Mouse (Mus musculus) forebrain, postnatal 0 days (tissue): ENCODE data around the gene Nhsl1. TPM values are rescaled to one million over a fixed set of nuclear protein-coding genes. Genes with fewer than 3 reads are reported as not detected.

Experiments
- ATAC-seq: fragments of 200-750 bp; cut with Nextera tagmentation; 2 replicates; pipeline ENCODE4 v1.8.0; 2017; ENCODE audit warnings: mild to moderate bottlenecking, moderate library complexity
- DNase-seq: peaks from one replicate; pipeline ENCODE4 v3.0.0-alpha.2; 2015
- H3K27ac ChIP-seq: fragments of 300-500 bp; sonication (generic); 2 replicates; pipeline ENCODE4 v1.5.1; 2014; ENCODE audit warnings: low read depth, mild to moderate bottlenecking, antibody characterized with exemption, low read length, moderate library complexity, mixed read lengths
- H3K27me3 ChIP-seq: fragments of 300-500 bp; sonication (generic); 2 replicates; pipeline ENCODE4 v1.6.1; 2014; ENCODE audit warnings: mild to moderate bottlenecking, low read length, mixed read lengths; ENCODE audit not compliant: insufficient read depth
- H3K36me3 ChIP-seq: fragments of 300-500 bp; sonication (generic); 2 replicates; pipeline ENCODE4 v1.6.1; 2014; ENCODE audit warnings: mild to moderate bottlenecking, moderate library complexity; ENCODE audit not compliant: insufficient read depth
- H3K4me1 ChIP-seq: fragments of 300-500 bp; sonication (generic); 2 replicates; pipeline ENCODE4 v1.6.1; 2014; ENCODE audit warnings: antibody characterized with exemption; ENCODE audit not compliant: insufficient read depth
- H3K4me2 ChIP-seq: fragments of 300-500 bp; sonication (generic); 2 replicates; pipeline ENCODE4 v1.6.1; 2014; ENCODE audit warnings: low read depth, mild to moderate bottlenecking, moderate library complexity
- H3K4me3 ChIP-seq: fragments of 300-500 bp; sonication (generic); 2 replicates; pipeline ENCODE4 v1.5.1; 2014; ENCODE audit warnings: low read depth, low read length, mixed read lengths
- H3K9ac ChIP-seq: fragments of 300-500 bp; sonication (generic); 2 replicates; pipeline ENCODE4 v1.6.1; 2014; ENCODE audit warnings: mild to moderate bottlenecking
- H3K9me3 ChIP-seq: fragments of 300-500 bp; sonication (generic); 2 replicates; pipeline ENCODE4 v1.6.1; 2016; ENCODE audit warnings: low read length
- CTCF ChIP-seq: sonication (generic); IDR thresholded peaks from 2 replicates; pipeline ENCODE4 v1.5.1; 2016; ENCODE audit warnings: antibody characterized with exemption, control low read depth, low read depth
- WGBS: fragments of 180-500 bp; shearing (Covaris S2); extraction: QIAGEN DNeasy Blood & Tissue Kit; methylation state at CpG from one replicate; pipeline ENCODE4 v1.1.7; 2014; 5-methylcytosine and 5-hydroxymethylcytosine counted together
- polyA plus RNA-seq: library from polyadenylated mRNA; unstranded; fragments of >200 nt; fragmentation: Nextera tagmentation; extraction: Ambion mirVana; gene quantifications from 2 replicates; pipeline ENCODE4 v1.2.1, GENCODE M21; 2015
- total RNA-seq: library from RNA; depleted of rRNA; stranded (reverse); fragments of >200 nt; gene quantifications from 2 replicates; pipeline ENCODE4 v1.2.3, GENCODE M21; 2014

Nhsl1 gene
- total and polyA plus RNA-seq, 2 experiments from 2014 or later: 8.9 to 22.0 TPM

GRCm38 (mm10) chr10:18393740-18394139 is 75.0 kb downstream of the Nhsl1 start:
- Histone ChIP-seq H3K9me3 (no peaks in the 10 kb centered on the region), H3K4me3 (no peak overlapping the region), H3K9ac (no peak overlapping the region), H3K27ac (no peak overlapping the region), H3K4me1 (no peaks in the 10 kb centered on the region; the same call in none of the 2 replicates), H3K4me2 (no peak overlapping the region), H3K36me3 (no peaks in the 10 kb centered on the region), H3K27me3 (no peaks in the 10 kb centered on the region; the same call in 1 of the 2 replicates)
- ATAC-seq: no peak
- peak; percentile 47 for DNase-seq
- 51% methylated on average over 3 of the region's 3 CpGs for WGBS
- TF ChIP-seq CTCF: peak; percentile 64

- no peak for TF ChIP-seq CTCF
Measured at GRCm38 (mm10) chr10:18394270-18394669, 75.5 kb downstream of the Nhsl1 start.

GRCm38 (mm10) chr10:18400089-18400644 is 81.4 kb downstream of the Nhsl1 start:
- ATAC-seq (no peak), DNase-seq (no peak)
- Histone ChIP-seq H3K9ac (no peak overlapping the region), H3K4me3 (no peak overlapping the region), H3K4me2 (no peak overlapping the region), H3K27me3 (no peaks in the 10 kb centered on the region; the same call in 1 of the 2 replicates), H3K9me3 (no peaks in the 10 kb centered on the region), H3K27ac (no peak overlapping the region), H3K4me1 (no peaks in the 10 kb centered on the region), H3K36me3 (no peaks in the 10 kb centered on the region)
- WGBS: 72% methylated on average over 7 of the region's 7 CpGs
- no peak for TF ChIP-seq CTCF

More at GRCm38 (mm10) chr10:18394270-18394669, 75.5 kb downstream of the Nhsl1 start:
- Histone ChIP-seq H3K4me3 (no peak overlapping the region), H3K4me1 (no peaks in the 10 kb centered on the region; the same call in 1 of the 2 replicates), H3K27me3 (no peaks in the 10 kb centered on the region; the same call in 1 of the 2 replicates), H3K9me3 (no peaks in the 10 kb centered on the region), H3K27ac (no peak overlapping the region), H3K4me2 (no peak overlapping the region), H3K9ac (no peak overlapping the region), H3K36me3 (no peaks in the 10 kb centered on the region)
- ATAC-seq: no peak
- 84% methylated on average over 7 of the region's 7 CpGs for WGBS
- no peak for DNase-seq

DNA sequence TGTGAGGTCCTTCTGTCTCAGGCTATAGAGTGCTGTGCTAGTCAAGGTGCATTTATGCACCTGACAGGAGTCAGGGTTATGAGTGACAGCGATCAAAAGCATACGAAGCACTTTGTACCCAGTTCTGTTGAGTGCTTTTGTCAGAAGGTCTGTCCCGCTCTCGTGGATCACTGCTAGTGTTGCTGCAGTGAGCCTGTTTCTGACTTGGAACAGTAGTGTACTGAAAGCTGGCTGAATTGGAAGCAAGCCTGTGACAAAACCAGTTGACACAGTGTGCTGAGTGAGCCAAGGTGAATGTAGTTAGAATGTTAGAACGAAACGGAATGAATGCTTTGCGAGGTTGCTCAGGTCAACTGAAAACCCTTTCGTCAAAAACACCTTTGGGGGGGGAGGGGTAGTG is 82.2 kb downstream of the Nhsl1 start:
- no peaks in the 10 kb centered on the region for H3K36me3 ChIP-seq
- no peak overlapping the region for H3K27ac ChIP-seq
- H3K4me1 ChIP-seq: no peaks in the 10 kb centered on the region
- no peaks in the 10 kb centered on the region; the same call in 1 of the 2 replicates for H3K27me3 ChIP-seq
- H3K4me2 ChIP-seq: no peak overlapping the region
- H3K9me3 ChIP-seq: no peaks in the 10 kb centered on the region
- H3K4me3 ChIP-seq: no peak overlapping the region
- no peak overlapping the region for H3K9ac ChIP-seq
- DNase-seq (peak; percentile 36), ATAC-seq (no peak)
- no peak for TF ChIP-seq CTCF
- 57% methylated on average over 8 of the region's 8 CpGs for WGBS

DNA sequence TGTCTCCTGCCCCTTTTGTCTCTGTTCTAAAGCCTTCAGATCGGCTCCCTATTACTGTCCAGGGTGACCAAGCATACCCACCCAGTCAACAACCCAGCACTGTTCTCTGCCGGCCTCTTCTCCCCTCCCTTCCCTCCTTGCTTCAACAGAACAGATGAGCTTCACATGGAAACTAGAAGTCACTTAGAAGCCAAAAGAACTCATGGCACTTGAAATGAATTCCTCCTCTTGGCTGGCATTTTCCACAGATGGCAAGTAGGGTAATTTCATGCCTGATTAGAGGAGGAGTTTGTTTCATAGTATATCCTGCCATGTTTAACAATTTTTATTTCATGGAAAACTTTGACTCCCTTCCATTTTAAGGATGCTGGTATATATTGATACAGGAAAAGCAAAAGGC is 85.2 kb downstream of the Nhsl1 start:
- ATAC-seq (peak; percentile 25; the same call in 1 of the 2 replicates), DNase-seq (peak; percentile 75)
- 31% methylated on average over 2 of the region's 2 CpGs for WGBS
- Histone ChIP-seq H3K9me3 (no peaks in the 10 kb centered on the region), H3K4me1 (0 out of 2 replicates have a peak, but pooled peaks cover 6% of the 10 kb centered on the region), H3K4me3 (no peak overlapping the region), H3K27ac (no peak overlapping the region), H3K36me3 (no peaks in the 10 kb centered on the region), H3K27me3 (no peaks in the 10 kb centered on the region), H3K9ac (no peak overlapping the region), H3K4me2 (no peak overlapping the region)
- TF ChIP-seq CTCF: no peak

GRCm38 (mm10) chr10:18404679-18405078 is 85.9 kb downstream of the Nhsl1 start:
- H3K36me3 ChIP-seq: no peaks in the 10 kb centered on the region
- DNase-seq: peak; percentile 47
- H3K27ac ChIP-seq: no peak overlapping the region
- H3K9ac ChIP-seq: no peak overlapping the region
- H3K27me3 ChIP-seq: no peaks in the 10 kb centered on the region
- ATAC-seq: peak; percentile 66
- H3K4me2 ChIP-seq: no peak overlapping the region
- no peak for TF ChIP-seq CTCF
- H3K4me3 ChIP-seq: no peak overlapping the region
- WGBS: 35% methylated on average over 5 of the region's 5 CpGs
- peaks cover 11% of the 10 kb centered on the region; the same call in 1 of the 2 replicates for H3K4me1 ChIP-seq
- no peaks in the 10 kb centered on the region for H3K9me3 ChIP-seq

DNA sequence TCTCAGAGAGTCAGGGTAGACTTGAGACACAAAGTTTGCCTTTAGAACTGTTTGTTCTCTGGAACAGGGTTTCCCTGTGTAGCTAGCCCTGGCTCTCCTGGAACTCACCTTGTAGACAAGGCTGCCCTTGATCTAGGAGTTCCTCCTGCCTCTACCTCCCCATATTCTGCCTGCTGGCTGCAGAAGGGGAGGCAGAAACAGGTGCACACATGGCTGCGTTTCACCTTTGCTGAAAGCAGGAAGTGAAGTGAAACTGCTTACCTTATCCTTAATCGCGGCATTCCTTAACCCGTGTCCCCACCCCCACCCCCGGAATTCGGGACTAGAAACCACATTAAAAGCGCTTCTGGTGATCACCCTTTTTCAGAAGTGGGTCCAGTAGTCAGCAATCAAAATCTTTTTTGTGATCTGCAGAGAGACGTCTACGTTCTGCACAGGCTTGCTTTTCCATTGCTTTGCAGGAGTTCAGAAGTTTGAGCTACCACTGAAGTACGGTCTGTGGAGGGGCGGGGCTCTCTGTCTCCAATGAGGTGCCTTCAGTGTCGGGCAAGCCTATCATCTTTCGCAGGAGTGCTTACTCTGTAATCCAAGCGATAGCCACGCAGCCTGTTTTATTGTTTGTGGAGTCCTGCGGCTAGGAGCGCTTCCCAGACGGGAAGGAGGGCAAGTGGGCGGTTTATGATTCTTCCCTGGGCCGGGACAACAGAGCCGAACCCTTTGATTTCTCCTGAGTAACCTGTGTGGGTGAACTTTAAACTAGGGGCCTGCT is 88.5 kb downstream of the Nhsl1 start:
- no peak for TF ChIP-seq CTCF
- under 1% methylated on average over 21 of the region's 21 CpGs for WGBS
- peak overlapping the region; percentile 45 for H3K4me3 ChIP-seq
- H3K27ac ChIP-seq: peak overlapping the region; percentile 62; the same call in 1 of the 2 replicates
- peak; percentile 85 for DNase-seq
- no peaks in the 10 kb centered on the region for H3K36me3 ChIP-seq
- peak overlapping the region; percentile 57 for H3K9ac ChIP-seq
- no peaks in the 10 kb centered on the region for H3K9me3 ChIP-seq
- H3K4me2 ChIP-seq: peak overlapping the region; percentile 77
- ATAC-seq: peak; percentile 91
- H3K4me1 ChIP-seq: peaks cover 25% of the 10 kb centered on the region
- no peaks in the 10 kb centered on the region for H3K27me3 ChIP-seq
